Mouse (Mus musculus): ENCODE measurements at regions not wholly inside any gene's neighbourhood (a gene's known extent, or its start where the extent isn't known, plus 50 kb on each side); places are given as distances from the start of the nearest gene placed in this dataset.
"Not testable (repeated sequence)": the region's sequence is repeated elsewhere in the genome, so short reads cannot be mapped to it uniquely, and the experiment has no call there.

- no peak for DNase-seq
Measured at GRCm38 (mm10) chr3:15022773-15023172, 136.7 kb downstream of the Car2 start.

GRCm38 (mm10) chr3:15040866-15041528 is 154.9 kb downstream of the Car2 start:
- peak; percentile 38 to 46 for DNase-seq

GRCm38 (mm10) chr3:15053968-15054367 is 167.9 kb downstream of the Car2 start:
- DNase-seq = no peak

GRCm38 (mm10) chr3:15055516-15056256 is 169.6 kb downstream of the Car2 start:
- not testable (repeated sequence) for DNase-seq

GRCm38 (mm10) chr3:15056788-15057585 is 170.9 kb downstream of the Car2 start:
- not testable (repeated sequence) for DNase-seq

- no peak for DNase-seq
Measured at GRCm38 (mm10) chr3:15065681-15066080, 179.6 kb downstream of the Car2 start.

GRCm38 (mm10) chr3:15068256-15068655 is 182.2 kb downstream of the Car2 start:
- DNase-seq = no peak

- peak; percentile 12 to 14 for DNase-seq
Measured at GRCm38 (mm10) chr3:15071030-15071883, 185.2 kb downstream of the Car2 start.

GRCm38 (mm10) chr3:15073405-15073804 is 187.3 kb downstream of the Car2 start:
- no peak for DNase-seq

- DNase-seq = no peak
Measured at GRCm38 (mm10) chr3:15073847-15074246, 187.8 kb downstream of the Car2 start.

- no peak for DNase-seq
Measured at GRCm38 (mm10) chr3:15074949-15075348, 188.9 kb downstream of the Car2 start.

- DNase-seq = no peak
Measured at GRCm38 (mm10) chr3:15090124-15090523, 204.1 kb downstream of the Car2 start.

- peak in 1 of 2 experiments; percentile 4 for DNase-seq
Measured at GRCm38 (mm10) chr3:15098206-15098817, 212.2 kb downstream of the Car2 start.

- DNase-seq = no peak
Measured at GRCm38 (mm10) chr3:15098981-15099380, 212.9 kb downstream of the Car2 start.

- DNase-seq = no peak
Measured at GRCm38 (mm10) chr3:15105627-15106026, 219.6 kb downstream of the Car2 start.

GRCm38 (mm10) chr3:15106281-15106680 is 220.2 kb downstream of the Car2 start:
- DNase-seq = no peak

GRCm38 (mm10) chr3:15107301-15107700 is 221.2 kb downstream of the Car2 start:
- no peak for DNase-seq

GRCm38 (mm10) chr3:15108239-15108934 is 222.3 kb downstream of the Car2 start:
- no peak for DNase-seq

GRCm38 (mm10) chr3:15110037-15110748 is 221.9 kb downstream of the Gm9733 start:
- DNase-seq = no peak

GRCm38 (mm10) chr3:15112177-15112838 is 219.8 kb downstream of the Gm9733 start:
- DNase-seq = no peak
